ENCODE assay signal across 18 mouse cellular contexts in the genomic region with DNA sequence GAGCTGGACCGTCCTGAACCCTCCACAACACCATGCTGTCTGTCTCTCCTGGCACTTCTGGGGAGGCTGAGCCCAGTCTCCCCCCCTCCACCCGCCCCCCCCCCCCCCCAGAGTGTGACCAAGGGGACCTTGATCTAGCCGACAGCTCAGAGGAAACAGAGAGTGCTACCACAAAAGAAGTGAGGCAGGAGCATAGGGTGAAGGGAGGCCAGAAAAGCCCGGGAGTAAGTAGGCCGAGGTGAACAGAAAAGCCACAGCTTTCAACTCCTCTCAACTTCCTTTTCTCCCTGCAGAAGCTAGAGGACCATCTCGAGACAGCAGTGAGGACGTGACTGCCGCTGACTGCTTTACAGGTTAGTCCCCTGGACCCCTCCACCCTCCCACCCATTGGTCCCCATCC. TPM values are rescaled to one million over a fixed set of nuclear protein-coding genes. Genes with fewer than 3 reads are reported as not detected.
DNase-seq lines count a peak whose midpoint lies in the region; ATAC-seq and TF ChIP-seq lines count a peak whose summit lies in the region.
"Had no signal": no experiment of that assay in that cellular context is flagged by ENCODE, and none has a peak within 500 bp of the region (broad histone marks: within the 10 kb centered on the region; RNA-seq: fewer than 3 reads in every experiment).

A gene (plus strand): TSS at position 290 of the 400 bp plus-strand sequence.

- 66% methylated on average over 7 of the region's 8 CpGs for WGBS in heart, embryonic 14.5 days
- WGBS in heart, embryonic 12.5 days: 41% methylated on average over 8 of the region's 8 CpGs
- WGBS in thymus, adult 2 months: 7% methylated on average over 8 of the region's 8 CpGs
- WGBS in stomach, embryonic 16.5 days: 55% methylated on average over 8 of the region's 8 CpGs
- 73% methylated on average over 8 of the region's 8 CpGs for WGBS in kidney, adult 2 months

- no peaks in the 10 kb centered on the region for H3K9me3 ChIP-seq in heart, embryonic 14.5 days (ENCODE audit: control insufficient read depth, low read length)
- H3K9me3 ChIP-seq in heart, embryonic 12.5 days (replicated peaks): no peaks in the 10 kb centered on the region
- H3K9me3 ChIP-seq in stomach, embryonic 16.5 days (replicated peaks; ENCODE audit: control insufficient read depth, low read length): no peaks in the 10 kb centered on the region
- H3K9me3 ChIP-seq: midbrain, embryonic 15.5 days had no signal

- DNase-seq in thymus, adult 2 months: no peak
- DNase-seq in thymus, postnatal 4 days: no peak
- no peak for DNase-seq in kidney, adult 18-20 months
- no peak for DNase-seq in kidney, adult 2 months
- DNase-seq: adrenal gland, postnatal 36 days; cerebellum, adult 11 months; embryo, embryonic 11 days; left cerebral cortex, postnatal 4 days; lung, postnatal 14 days; right cerebral cortex, postnatal 14 days; thymus, adult 18-20 months had no signal

- H3K27ac ChIP-seq in heart, embryonic 14.5 days (replicated peaks in 1 of 2; ENCODE audit: control insufficient read depth in 1 of 2, insufficient read depth in 1 of 2, low read depth in 2 of 2, low read length in 2 of 2): 0 out of 4 replicates have a peak within 1 kb of the TSS, but pooled peaks of 1 of the 2 experiments have one; percentile 4
- no peak within 1 kb of the TSS for H3K27ac ChIP-seq in heart, embryonic 12.5 days (ENCODE audit: poor library complexity, severe bottlenecking)
- H3K27ac ChIP-seq in thymus, adult 2 months (ENCODE audit: control insufficient read depth, insufficient read depth, low read length): peak within 1 kb of the TSS; percentile 33; the same call in 1 of the 2 replicates
- peak within 1 kb of the TSS; percentile 38; the same call in 1 of the 2 replicates for H3K27ac ChIP-seq in stomach, embryonic 16.5 days (ENCODE audit: low read length)
- H3K27ac ChIP-seq in kidney, adult 2 months (ENCODE audit: insufficient read depth, low read depth, low read length): no peak within 1 kb of the TSS
- H3K27ac ChIP-seq: midbrain, embryonic 15.5 days had no signal

- peaks cover 10 to 19% of the 10 kb centered on the region in 2 experiments for H3K4me1 ChIP-seq in heart, embryonic 14.5 days (ENCODE audit: control insufficient read depth in 2 of 2, insufficient read depth in 2 of 2, low read length in 2 of 2)
- peaks cover 20% of the 10 kb centered on the region for H3K4me1 ChIP-seq in heart, embryonic 12.5 days (replicated peaks)
- H3K4me1 ChIP-seq in thymus, adult 2 months (replicated peaks; ENCODE audit: control insufficient read depth, insufficient read depth, low read length): peaks cover 29% of the 10 kb centered on the region
- peaks cover 13% of the 10 kb centered on the region for H3K4me1 ChIP-seq in stomach, embryonic 16.5 days (ENCODE audit: control insufficient read depth, insufficient read depth, low read length)
- no peaks in the 10 kb centered on the region for H3K4me1 ChIP-seq in kidney, adult 2 months (ENCODE audit: control insufficient read depth, insufficient read depth, low read length)
- H3K4me1 ChIP-seq: midbrain, embryonic 15.5 days had no signal

- no peak for TF ChIP-seq CTCF in thymus, adult 2 months (IDR thresholded peaks at IDR 0.05; ENCODE audit: borderline replicate concordance, control insufficient read depth, extremely low read depth, insufficient read depth, low read length, poor library complexity)
- no peak for TF ChIP-seq CTCF in kidney, adult 2 months (conservative IDR thresholded peaks at IDR 0.05; ENCODE audit: insufficient read depth, insufficient read length, low read depth, low read length)

- no peaks in the 10 kb centered on the region for H3K36me3 ChIP-seq in heart, embryonic 14.5 days (ENCODE audit: control insufficient read depth, insufficient read depth, low read length)
- no peaks in the 10 kb centered on the region for H3K36me3 ChIP-seq in heart, embryonic 12.5 days
- no peaks in the 10 kb centered on the region for H3K36me3 ChIP-seq in thymus, adult 2 months (ENCODE audit: control insufficient read depth, insufficient read depth, low read length)
- H3K36me3 ChIP-seq in stomach, embryonic 16.5 days (ENCODE audit: control insufficient read depth, insufficient read depth, low read length): no peaks in the 10 kb centered on the region
- H3K36me3 ChIP-seq in kidney, adult 2 months (ENCODE audit: control insufficient read depth, insufficient read depth, low read length): no peaks in the 10 kb centered on the region
- H3K36me3 ChIP-seq: midbrain, embryonic 15.5 days had no signal

- no peak for TF ChIP-seq POLR2A in thymus, adult 2 months (IDR thresholded peaks at IDR 0.05; ENCODE audit: control insufficient read depth, extremely low read depth, insufficient read depth, low read length, poor library complexity)
- TF ChIP-seq POLR2A in kidney, adult 2 months (IDR thresholded peaks at IDR 0.05; ENCODE audit: low read depth, low read length): no peak

- 0 out of 2 replicates have a peak within 1 kb of the TSS, but pooled peaks have one; percentile 7 for H3K4me2 ChIP-seq in heart, embryonic 14.5 days (ENCODE audit: low read length)
- H3K4me2 ChIP-seq in heart, embryonic 12.5 days: no peak within 1 kb of the TSS
- no peak within 1 kb of the TSS for H3K4me2 ChIP-seq in stomach, embryonic 16.5 days (ENCODE audit: low read depth, low read length)
- H3K4me2 ChIP-seq: midbrain, embryonic 15.5 days had no signal

- no peak for ATAC-seq in heart, embryonic 14.5 days (ENCODE audit: insufficient number of reproducible peaks, insufficient read depth, low FRiP score, low read depth)
- ATAC-seq in heart, embryonic 12.5 days (ENCODE audit: insufficient number of reproducible peaks, low FRiP score): no peak
- ATAC-seq in granulocyte monocyte progenitor cell, adult 5-6 weeks (replicated peaks; ENCODE audit: poor library complexity, severe bottlenecking): peak; percentile 16; the same call in 1 of the 2 replicates
- ATAC-seq in stomach, embryonic 16.5 days (ENCODE audit: insufficient read depth, low FRiP score): no peak
- ATAC-seq: CD4-positive, CD25-positive, alpha-beta regulatory T cell, adult 4 months; midbrain, embryonic 15.5 days had no signal

- 0 out of 2 replicates have a peak within 1 kb of the TSS, but pooled peaks have one; percentile 11 for H3K9ac ChIP-seq in heart, embryonic 14.5 days (ENCODE audit: low read length)
- H3K9ac ChIP-seq in heart, embryonic 12.5 days: no peak within 1 kb of the TSS
- peak within 1 kb of the TSS; percentile 31 for H3K9ac ChIP-seq in stomach, embryonic 16.5 days (ENCODE audit: low read length)
- H3K9ac ChIP-seq: midbrain, embryonic 15.5 days had no signal

- no peak within 1 kb of the TSS for H3K4me3 ChIP-seq in heart, embryonic 14.5 days (ENCODE audit: control insufficient read depth in 1 of 2, insufficient read depth in 1 of 2, low read depth in 1 of 2, low read length in 2 of 2)
- no peak within 1 kb of the TSS for H3K4me3 ChIP-seq in heart, embryonic 12.5 days
- H3K4me3 ChIP-seq in thymus, adult 2 months (ENCODE audit: control insufficient read depth, insufficient read depth, low read length): peak within 1 kb of the TSS; percentile 25
- H3K4me3 ChIP-seq in stomach, embryonic 16.5 days (replicated peaks; ENCODE audit: low read length): no peak within 1 kb of the TSS
- no peak within 1 kb of the TSS for H3K4me3 ChIP-seq in kidney, adult 2 months (ENCODE audit: insufficient read depth, low read depth, low read length)
- H3K4me3 ChIP-seq: midbrain, embryonic 15.5 days had no signal

- H3K27me3 ChIP-seq in heart, embryonic 14.5 days (ENCODE audit: control insufficient read depth, insufficient read depth, low read length): no peaks in the 10 kb centered on the region
- H3K27me3 ChIP-seq in heart, embryonic 12.5 days (replicated peaks): no peaks in the 10 kb centered on the region
- H3K27me3 ChIP-seq in thymus, adult 2 months (ENCODE audit: control insufficient read depth, insufficient read depth, low read length): no peaks in the 10 kb centered on the region
- H3K27me3 ChIP-seq in stomach, embryonic 16.5 days (ENCODE audit: control insufficient read depth, insufficient read depth, low read length): no peaks in the 10 kb centered on the region
- H3K27me3 ChIP-seq in kidney, adult 2 months (replicated peaks; ENCODE audit: control insufficient read depth, insufficient read depth, low read length): no peaks in the 10 kb centered on the region

RNA-seq across cellular contexts. Expression of the gene that starts here (rescaled TPM):
- polyA plus RNA-seq in heart, embryonic 14.5 days (2014; fragmentation: Nextera tagmentation; extraction: Ambion mirVana): 0.07 and 0.23 TPM in 2 replicates
- polyA plus RNA-seq in heart, embryonic 12.5 days (2016; fragmentation: Nextera tagmentation; extraction: Ambion mirVana): 0.09 TPM in 1 of 2 replicates, not detected in the other
- 37.5 and 40.5 TPM in 2 replicates for polyA plus RNA-seq in thymus, adult 2 months (2012; rRNA removed)
- total RNA-seq in granulocyte monocyte progenitor cell, adult 5-6 weeks (2014; fragmentation: Nextera tagmentation): not detected in 2 replicates
- total RNA-seq in granulocyte monocyte progenitor cell, adult 5-6 weeks (2017): not detected in 2 replicates
- polyA plus RNA-seq in stomach, embryonic 16.5 days (2015; fragmentation: Nextera tagmentation; extraction: Ambion mirVana): 0.44 and 0.45 TPM in 2 replicates
- 0.56 and 2.6 TPM in 2 replicates for polyA plus RNA-seq in kidney, adult 2 months (2012; rRNA removed)
- polyA plus RNA-seq: kidney, embryonic 14.5 days had no signal

Comparison
In these comparisons a context has a peak if more than half of its experiments do, and no peak if none do; other contexts are left out.
1. RNA of the gene that starts here (polyA plus RNA-seq): 37.5 to 40.5 TPM in thymus, adult 2 months; 0.56 to 2.6 TPM in kidney, adult 2 months, 0.44 to 0.45 TPM in stomach, embryonic 16.5 days, 0.09 TPM in heart, embryonic 12.5 days and 0.07 to 0.23 TPM in heart, embryonic 14.5 days; every median in the first group is over 10 times any median in the second.
2. Peak in ATAC-seq in granulocyte monocyte progenitor cell, adult 5-6 weeks; RNA of the gene not detected or under 1 TPM.
3. H3K27ac ChIP-seq: peak in thymus, adult 2 months (single experiment) and stomach, embryonic 16.5 days (single experiment); none in heart, embryonic 12.5 days (single experiment) and kidney, adult 2 months (single experiment).